Mouse (Mus musculus) kidney, embryonic 16.5 days (tissue): ENCODE results near the gene Prdm16. TPM values are rescaled to one million over a fixed set of nuclear protein-coding genes. Genes with fewer than 3 reads are reported as not detected.

Experiments used
- ATAC-seq: fragments of 200-750 bp; cut with Nextera tagmentation; 2 replicates; pipeline ENCODE4 v1.8.0; 2017; ENCODE audit warnings: moderate TSS enrichment; ENCODE audit not compliant: low FRiP score, low TSS enrichment
- H3K27ac ChIP-seq: fragments of 300-500 bp; sonication (generic); 2 replicates; pipeline ENCODE4 v1.5.1; 2014; ENCODE audit warnings: low read length
- H3K27me3 ChIP-seq: fragments of 300-500 bp; sonication (generic); 2 replicates; pipeline ENCODE4 v1.6.1; 2014; ENCODE audit warnings: low read length, control low read depth, mixed read lengths; ENCODE audit not compliant: insufficient read depth
- H3K36me3 ChIP-seq: fragments of 300-500 bp; sonication (generic); 2 replicates; pipeline ENCODE4 v1.6.1; 2014; ENCODE audit warnings: low read length, control low read depth, mixed read lengths; ENCODE audit not compliant: insufficient read depth
- H3K4me1 ChIP-seq: fragments of 300-500 bp; sonication (generic); 2 replicates; pipeline ENCODE4 v1.6.1; 2014; ENCODE audit warnings: low read length, control low read depth, mixed read lengths; ENCODE audit not compliant: insufficient read depth
- H3K4me2 ChIP-seq: fragments of 300-500 bp; sonication (generic); replicated peaks from 2 replicates; pipeline ENCODE4 v1.6.1; 2014; ENCODE audit warnings: low read depth, low read length
- H3K4me3 ChIP-seq: fragments of 300-500 bp; sonication (generic); 2 replicates; pipeline ENCODE4 v1.5.1; 2014; ENCODE audit warnings: mild to moderate bottlenecking, low read length
- H3K9ac ChIP-seq: fragments of 300-500 bp; sonication (generic); replicated peaks from 2 replicates; pipeline ENCODE4 v1.6.1; 2014; ENCODE audit warnings: low read length
- H3K9me3 ChIP-seq: fragments of 300-500 bp; sonication (generic); 2 replicates; pipeline ENCODE4 v1.6.1; 2016; ENCODE audit warnings: low read length, control low read depth
- WGBS: fragments of 180-500 bp; shearing (Covaris S2); extraction: QIAGEN DNeasy Blood & Tissue Kit; methylation state at CpG from one replicate; pipeline ENCODE4 v1.1.7; 2014; 5-methylcytosine and 5-hydroxymethylcytosine counted together
- polyA plus RNA-seq: library from polyadenylated mRNA; unstranded; fragments of >200 nt; fragmentation: Nextera tagmentation; extraction: Ambion mirVana; gene quantifications from 2 replicates; pipeline ENCODE4 v1.2.1, GENCODE M21; 2015

Gene Prdm16
- polyA plus RNA-seq, 1 experiment from 2014 or later = 22.3 TPM

GRCm38 (mm10) chr4:154607724-154608123 is 28.9 kb downstream of the Prdm16 start:
- no peak overlapping the region for H3K9ac ChIP-seq
- no peaks in the 10 kb centered on the region for H3K36me3 ChIP-seq
- peaks cover 20% of the 10 kb centered on the region for H3K27me3 ChIP-seq
- H3K4me1 ChIP-seq = peaks cover 7% of the 10 kb centered on the region; the same call in 1 of the 2 replicates
- H3K27ac ChIP-seq = no peak overlapping the region
- H3K4me2 ChIP-seq = no peak overlapping the region
- no peak overlapping the region for H3K4me3 ChIP-seq
- WGBS = 88% methylated on average over 5 of the region's 5 CpGs
- ATAC-seq = no peak
- no peaks in the 10 kb centered on the region for H3K9me3 ChIP-seq

GRCm38 (mm10) chr4:154604442-154604830 is 32.2 kb downstream of the Prdm16 start:
- no peak overlapping the region for H3K27ac ChIP-seq
- no peaks in the 10 kb centered on the region for H3K36me3 ChIP-seq
- H3K9ac ChIP-seq = no peak overlapping the region
- 78% methylated on average over 7 of the region's 7 CpGs for WGBS
- no peaks in the 10 kb centered on the region for H3K9me3 ChIP-seq
- no peak for ATAC-seq
- no peak overlapping the region for H3K4me2 ChIP-seq
- H3K4me3 ChIP-seq = no peak overlapping the region
- H3K4me1 ChIP-seq = peaks cover 11% of the 10 kb centered on the region
- peaks cover 30% of the 10 kb centered on the region for H3K27me3 ChIP-seq

DNA sequence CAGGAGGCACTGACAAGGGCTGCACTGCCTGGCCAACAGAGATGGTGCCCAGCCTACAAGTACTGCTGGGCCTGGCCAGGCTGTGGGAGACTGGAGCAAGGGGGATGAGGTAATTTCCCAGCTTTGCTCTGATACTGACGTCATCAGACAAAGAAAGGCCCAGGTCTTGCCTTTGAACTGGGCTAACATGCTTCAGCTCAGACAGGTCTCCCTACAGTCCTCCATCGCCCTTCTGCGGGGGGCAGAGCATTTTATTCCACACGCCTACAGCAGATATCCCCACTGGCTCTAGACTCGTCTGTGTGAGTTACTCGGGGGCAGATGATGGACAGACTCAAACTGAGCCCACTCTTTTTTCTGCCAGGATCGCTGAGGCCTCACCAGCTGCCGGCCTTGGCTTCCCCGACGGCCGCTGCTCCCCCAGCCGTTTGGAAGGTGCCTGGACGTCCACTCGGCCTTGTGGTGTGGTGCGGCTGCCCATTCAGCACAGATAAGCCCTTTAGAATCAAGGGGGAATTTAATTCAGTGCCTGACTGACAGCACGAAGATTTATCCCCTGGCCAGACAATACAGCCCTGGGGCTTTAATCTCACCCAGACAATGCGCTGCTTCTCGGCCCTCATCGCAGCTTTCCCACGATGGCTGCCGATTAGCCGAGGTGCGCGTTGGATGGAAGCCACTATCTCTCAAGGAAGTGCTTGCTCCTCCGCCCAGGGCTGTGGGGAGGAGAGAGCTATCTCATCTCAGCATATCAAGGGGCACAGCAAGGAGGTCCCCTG is 32.8 kb downstream of the Prdm16 start:
- no peaks in the 10 kb centered on the region for H3K36me3 ChIP-seq
- H3K4me1 ChIP-seq = peaks cover 15% of the 10 kb centered on the region
- 48% methylated on average over 25 of the region's 25 CpGs for WGBS
- no peak overlapping the region for H3K4me3 ChIP-seq
- no peak overlapping the region for H3K27ac ChIP-seq
- no peak for ATAC-seq
- H3K4me2 ChIP-seq = no peak overlapping the region
- H3K9me3 ChIP-seq = no peaks in the 10 kb centered on the region
- H3K9ac ChIP-seq = no peak overlapping the region
- H3K27me3 ChIP-seq = peaks cover 30% of the 10 kb centered on the region

- no peak overlapping the region for H3K4me2 ChIP-seq
- peaks cover 30% of the 10 kb centered on the region for H3K27me3 ChIP-seq
- WGBS = 66% methylated on average over 10 of the region's 10 CpGs
- H3K4me1 ChIP-seq = peaks cover 17% of the 10 kb centered on the region
- H3K36me3 ChIP-seq = no peaks in the 10 kb centered on the region
- H3K4me3 ChIP-seq = no peak overlapping the region
- no peak overlapping the region for H3K9ac ChIP-seq
- H3K9me3 ChIP-seq = no peaks in the 10 kb centered on the region
- ATAC-seq = no peak
- no peak overlapping the region for H3K27ac ChIP-seq
Observed at GRCm38 (mm10) chr4:154602409-154602808, 34.3 kb downstream of the Prdm16 start.

DNA sequence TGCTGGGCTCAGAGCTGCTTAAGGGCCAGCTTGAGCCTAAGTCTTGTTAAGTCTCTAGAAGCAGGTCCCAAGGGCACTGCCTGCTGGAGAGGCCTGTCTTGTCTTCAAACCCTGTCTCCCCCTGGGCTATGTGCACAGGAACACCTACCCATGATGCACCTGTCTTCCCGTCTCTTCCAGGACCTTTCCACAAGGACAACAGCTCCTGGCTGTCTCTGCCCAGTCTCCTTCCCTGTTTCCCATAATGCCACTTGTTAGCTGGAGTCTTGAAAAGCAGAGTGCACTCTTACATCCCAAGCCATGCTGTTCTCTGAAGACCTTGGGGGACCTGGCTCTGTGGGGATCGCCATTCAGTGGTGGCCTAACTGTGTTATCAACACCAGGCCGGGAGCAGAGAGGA is 35.7 kb downstream of the Prdm16 start:
- Histone ChIP-seq H3K9me3 (no peaks in the 10 kb centered on the region), H3K4me3 (no peak overlapping the region), H3K9ac (no peak overlapping the region), H3K27me3 (peaks cover 30% of the 10 kb centered on the region), H3K36me3 (no peaks in the 10 kb centered on the region), H3K4me1 (peaks cover 17% of the 10 kb centered on the region), H3K4me2 (no peak overlapping the region), H3K27ac (no peak overlapping the region)
- WGBS = 59% methylated on average over 3 of the region's 3 CpGs
- ATAC-seq = no peak

GRCm38 (mm10) chr4:154599977-154600376 is 36.7 kb downstream of the Prdm16 start:
- H3K36me3 ChIP-seq = no peaks in the 10 kb centered on the region
- H3K4me1 ChIP-seq = peaks cover 18% of the 10 kb centered on the region
- no peak for ATAC-seq
- no peak overlapping the region for H3K4me2 ChIP-seq
- H3K9me3 ChIP-seq = no peaks in the 10 kb centered on the region
- peaks cover 33% of the 10 kb centered on the region for H3K27me3 ChIP-seq
- H3K27ac ChIP-seq = no peak overlapping the region
- no peak overlapping the region for H3K4me3 ChIP-seq
- H3K9ac ChIP-seq = no peak overlapping the region
- 30% methylated on average over 10 of the region's 10 CpGs for WGBS

DNA sequence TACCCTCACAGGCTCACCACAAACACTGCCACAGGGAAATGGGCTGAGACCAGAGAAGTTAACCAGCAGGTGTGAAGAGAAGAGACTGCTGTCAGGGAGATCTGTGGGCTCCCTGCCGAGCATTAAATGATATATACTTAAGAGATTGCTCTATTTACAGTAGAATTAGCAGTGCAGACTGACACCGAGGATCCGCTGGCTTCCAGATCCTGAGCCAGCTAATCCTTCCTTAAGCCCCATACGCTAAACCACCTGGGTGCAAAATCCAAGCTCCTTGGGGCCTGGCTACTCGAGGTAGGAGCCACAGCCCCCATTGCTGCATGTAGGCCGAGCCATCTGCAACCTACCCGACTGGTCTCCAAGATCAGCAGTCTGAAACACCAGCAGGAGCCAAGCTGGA is 38.3 kb downstream of the Prdm16 start:
- Histone ChIP-seq H3K27me3 (peaks cover 36% of the 10 kb centered on the region), H3K4me2 (no peak overlapping the region), H3K9ac (no peak overlapping the region), H3K4me3 (no peak overlapping the region), H3K36me3 (no peaks in the 10 kb centered on the region), H3K27ac (no peak overlapping the region), H3K4me1 (peaks cover 24% of the 10 kb centered on the region), H3K9me3 (no peaks in the 10 kb centered on the region)
- 63% methylated on average over 7 of the region's 7 CpGs for WGBS
- ATAC-seq = no peak

DNA sequence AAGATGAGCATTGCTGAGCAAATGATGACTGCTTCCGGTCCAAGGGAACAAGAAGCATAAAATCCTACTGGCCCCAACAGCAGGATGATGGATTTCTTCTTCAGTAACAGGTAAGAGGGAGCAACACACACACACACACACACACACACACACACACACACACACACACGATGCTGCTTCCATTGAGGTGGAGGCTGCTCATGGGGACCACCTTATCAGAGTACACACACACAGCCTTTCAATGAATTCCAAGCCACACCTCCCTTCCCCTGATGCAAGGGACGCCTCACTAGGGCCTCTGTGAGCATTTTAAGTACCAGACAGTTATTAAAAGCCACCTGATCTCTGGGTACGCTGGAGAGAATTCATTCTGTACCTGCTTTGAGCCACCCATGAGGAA is 39.9 kb downstream of the Prdm16 start:
- Histone ChIP-seq H3K27ac (no peak overlapping the region), H3K9ac (no peak overlapping the region), H3K27me3 (peaks cover 44% of the 10 kb centered on the region), H3K36me3 (no peaks in the 10 kb centered on the region), H3K4me1 (peaks cover 24% of the 10 kb centered on the region), H3K9me3 (no peaks in the 10 kb centered on the region), H3K4me3 (no peak overlapping the region), H3K4me2 (no peak overlapping the region)
- 68% methylated on average over 4 of the region's 4 CpGs for WGBS
- no peak for ATAC-seq

DNA sequence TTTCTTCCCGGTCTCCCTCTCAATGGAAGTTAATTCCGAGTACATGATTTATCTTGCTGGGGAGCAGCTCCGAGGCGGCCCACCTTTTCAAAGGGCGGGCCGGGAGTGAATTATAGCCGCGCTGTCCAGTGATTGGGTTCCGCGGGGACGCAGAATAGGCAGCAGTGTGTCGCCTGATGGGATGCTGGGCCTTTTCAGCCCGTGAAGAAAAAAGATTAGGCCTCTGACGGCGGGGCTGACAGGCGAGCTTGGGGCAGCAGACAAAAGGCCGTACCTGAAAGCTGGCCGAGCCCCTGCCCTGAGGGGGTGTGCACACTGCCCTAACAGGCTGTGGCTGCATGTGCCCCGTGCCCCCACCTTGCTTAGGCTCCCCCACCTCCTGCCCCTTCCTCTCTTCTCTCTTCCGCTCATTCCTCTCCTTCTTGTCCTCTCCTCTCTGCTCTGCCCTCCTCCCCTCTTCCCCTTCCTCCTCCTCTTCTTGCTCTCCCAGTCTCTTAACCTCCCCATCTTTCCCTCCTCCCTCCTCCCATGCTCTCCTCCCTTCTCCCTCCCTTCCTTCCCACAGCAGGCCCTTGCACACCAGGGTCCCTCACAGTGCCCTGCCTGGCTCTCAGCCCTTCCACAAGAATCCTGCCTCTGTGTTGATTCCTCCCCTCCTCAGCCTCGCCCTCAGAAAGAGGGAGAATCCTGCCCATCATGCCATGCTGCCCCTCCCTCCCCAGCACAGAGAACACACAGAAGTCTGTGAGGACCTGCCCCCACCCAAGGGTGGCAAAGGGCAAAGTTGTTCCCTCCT is 41.7 kb downstream of the Prdm16 start:
- Histone ChIP-seq H3K9me3 (no peaks in the 10 kb centered on the region), H3K9ac (no peak overlapping the region), H3K36me3 (no peaks in the 10 kb centered on the region), H3K4me1 (peaks cover 18% of the 10 kb centered on the region), H3K27me3 (peaks cover 36% of the 10 kb centered on the region), H3K4me3 (no peak overlapping the region), H3K4me2 (no peak overlapping the region), H3K27ac (no peak overlapping the region)
- ATAC-seq = peak; percentile 28; the same call in 1 of the 2 replicates
- WGBS = 14% methylated on average over 21 of the region's 21 CpGs
